Mouse (Mus musculus) MEL (cell line): ENCODE results near the gene Samsn1.

ENCODE experiments used
- CHD1 ChIP-seq: IDR thresholded peaks from 2 replicates; pipeline ENCODE4 v1.6.1; 2012; ENCODE audit warnings: low read depth, mild to moderate bottlenecking, inconsistent platforms, low read length, improper control_type of control experiment
- CHD2 ChIP-seq: IDR thresholded peaks from 2 replicates; pipeline ENCODE4 v1.6.1; 2011; ENCODE audit warnings: low read length, improper control_type of control experiment
- CTCF ChIP-seq, 3 experiments: IDR thresholded peaks in 2 of 3; conservative IDR thresholded peaks in 1 of 3; 2 replicates each; pipeline ENCODE4 v1.5.1; 2011 to 2012; ENCODE audit warnings: low read length in 3 of 3, low read depth in 2 of 3, mild to moderate bottlenecking in 2 of 3, improper control_type of control experiment in 1 of 3, inconsistent platforms in 1 of 3, mixed read lengths in 1 of 3, moderate library complexity in 1 of 3; ENCODE audit not compliant: control insufficient read depth in 1 of 3, insufficient read depth in 1 of 3, poor library complexity in 1 of 3, severe bottlenecking in 1 of 3
- GABPA ChIP-seq: IDR thresholded peaks from 2 replicates; pipeline ENCODE4 v1.6.1; 2012; ENCODE audit warnings: low read depth, mild to moderate bottlenecking, inconsistent platforms, low read length, improper control_type of control experiment, moderate library complexity
- JUND ChIP-seq: IDR thresholded peaks from 2 replicates; pipeline ENCODE4 v1.6.1; 2011; ENCODE audit warnings: low read depth, mild to moderate bottlenecking, improper control_type of control experiment, low read length
- MYC ChIP-seq: IDR thresholded peaks from 2 replicates; pipeline ENCODE4 v1.6.1; 2011; ENCODE audit warnings: low read depth, mild to moderate bottlenecking, low read length, improper control_type of control experiment, moderate library complexity
- POLR2A ChIP-seq, 2 experiments: IDR thresholded peaks; 2 replicates each; pipeline ENCODE4 v1.6.1; 2011 to 2012; ENCODE audit warnings: low read length in 2 of 2, mild to moderate bottlenecking in 2 of 2, control low read depth in 1 of 2, improper control_type of control experiment in 1 of 2, low read depth in 1 of 2, moderate library complexity in 1 of 2; ENCODE audit not compliant: control insufficient read depth in 1 of 2, insufficient read depth in 1 of 2, poor library complexity in 1 of 2
- POLR2AphosphoS2 ChIP-seq: IDR thresholded peaks from 2 replicates; pipeline ENCODE4 v1.6.1; 2011; ENCODE audit warnings: low read length, improper control_type of control experiment
- RAD21 ChIP-seq: IDR thresholded peaks from 2 replicates; pipeline ENCODE4 v1.6.1; 2011; ENCODE audit warnings: mild to moderate bottlenecking, low read depth, low read length, improper control_type of control experiment
- RCOR1 ChIP-seq: IDR thresholded peaks from 2 replicates; pipeline ENCODE4 v1.6.1; 2012; ENCODE audit warnings: low read depth, mild to moderate bottlenecking, inconsistent platforms, low read length, improper control_type of control experiment
- TCF12 ChIP-seq: IDR thresholded peaks from 2 replicates; pipeline ENCODE4 v1.6.1; 2014; ENCODE audit warnings: low read depth, mild to moderate bottlenecking, inconsistent platforms, low read length, improper control_type of control experiment, moderate library complexity
- USF1 ChIP-seq: IDR thresholded peaks from 2 replicates; pipeline ENCODE4 v1.6.1; 2014; ENCODE audit warnings: low read depth, mild to moderate bottlenecking, inconsistent platforms, low read length, improper control_type of control experiment, moderate library complexity
- ZKSCAN1 ChIP-seq: IDR thresholded peaks from 2 replicates; pipeline ENCODE4 v1.6.1; 2012; ENCODE audit warnings: low read depth, mild to moderate bottlenecking, inconsistent platforms, low read length, improper control_type of control experiment, moderate library complexity

DNA sequence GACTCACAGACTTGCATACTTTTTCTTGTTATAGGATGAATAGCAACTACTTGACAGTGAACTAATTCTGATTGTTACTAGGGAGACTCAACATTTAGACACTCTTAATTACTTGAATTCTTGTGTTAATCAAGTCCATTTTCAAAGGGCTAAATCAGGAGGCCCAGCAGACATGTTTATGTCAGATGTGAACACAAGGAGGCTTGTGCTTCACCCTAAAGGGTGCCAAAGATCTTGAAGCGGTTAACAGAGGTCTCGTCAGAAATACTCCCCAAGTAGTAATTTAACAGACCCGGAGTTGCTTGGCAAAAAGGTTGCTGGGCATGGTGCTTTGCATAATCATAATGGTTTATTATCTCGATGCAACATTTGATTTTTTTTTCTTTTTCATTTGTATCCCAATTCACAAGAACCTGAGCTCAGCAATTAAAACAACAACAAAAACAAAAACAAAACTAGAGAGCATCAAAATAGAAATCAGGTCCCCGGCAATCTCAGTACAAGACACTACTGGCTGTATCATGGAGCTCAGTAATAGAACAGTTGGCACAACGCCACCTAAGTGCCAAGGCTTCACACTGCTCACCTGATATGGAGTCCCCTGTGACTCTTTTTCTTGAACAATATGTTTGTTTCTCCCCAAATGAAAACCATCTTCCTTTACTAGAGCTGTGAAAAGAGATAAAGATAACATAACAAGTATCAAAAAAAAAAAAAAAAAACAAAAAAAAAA is 51.6 kb downstream of the Samsn1 start:
- TF ChIP-seq CTCF (IDR thresholded peaks at IDR 0.05 in 2 of 3, conservative IDR thresholded peaks at IDR 0.05 in 1 of 3; ENCODE audit: control insufficient read depth in 1 of 3, insufficient read depth in 1 of 3, low read depth in 2 of 3, low read length in 3 of 3, poor library complexity in 1 of 3, severe bottlenecking in 1 of 3): no peak
- TF ChIP-seq TCF12: no peak
- TF ChIP-seq JUND: no peak
- TF ChIP-seq ZKSCAN1: no peak
- TF ChIP-seq POLR2AphosphoS2: no peak
- TF ChIP-seq RAD21: no peak
- TF ChIP-seq CHD2: no peak
- TF ChIP-seq GABPA: no peak
- TF ChIP-seq RCOR1: no peak
- no peak for TF ChIP-seq MYC
- TF ChIP-seq POLR2A (IDR thresholded peaks at IDR 0.05; ENCODE audit: control insufficient read depth in 1 of 2, insufficient read depth in 1 of 2, low read depth in 1 of 2, low read length in 2 of 2, poor library complexity in 1 of 2): no peak
- TF ChIP-seq CHD1: no peak
- TF ChIP-seq USF1: no peak
